Mouse (Mus musculus): ENCODE measurements around the gene Clybl. TPM values are rescaled to one million over a fixed set of nuclear protein-coding genes. Genes with fewer than 3 reads are reported as not detected.

Gene Clybl
- polyA plus RNA-seq, 1 experiment, result 2.0 TPM

DNA sequence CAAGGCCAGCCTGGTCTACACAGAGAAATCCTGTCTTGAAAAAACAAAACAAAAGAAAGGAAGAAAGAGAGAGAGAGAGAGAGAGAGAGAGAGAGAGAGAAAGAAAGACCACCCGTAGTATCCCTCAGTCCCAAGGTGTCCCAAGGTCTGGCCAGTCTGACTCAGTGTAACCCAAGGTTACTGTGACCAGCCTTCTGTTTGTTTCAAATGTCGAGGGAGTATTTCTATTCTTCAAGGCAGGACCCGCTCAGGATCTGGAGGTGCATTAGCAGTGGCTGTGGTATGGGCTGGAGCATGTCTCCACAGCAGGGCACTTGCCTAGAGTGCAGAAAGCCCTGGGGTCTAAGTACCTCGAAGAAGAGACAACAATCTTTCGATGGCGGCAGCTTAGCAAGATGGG, 15.3 kb downstream of the Clybl start:
- Histone ChIP-seq H3K4me3 (ENCODE audit: control insufficient read depth, low read depth, low read length) (no peak overlapping the region), H3K27ac (ENCODE audit: control insufficient read depth, insufficient read depth, low read depth, low read length) (no peak overlapping the region), H3K36me3 (ENCODE audit: control insufficient read depth, insufficient read depth, low read length) (no peaks in the 10 kb centered on the region), H3K27me3 (ENCODE audit: control insufficient read depth, insufficient read depth, low read length) (no peaks in the 10 kb centered on the region), H3K4me1 (ENCODE audit: control insufficient read depth, insufficient read depth, low read length) (no peaks in the 10 kb centered on the region)
- TF ChIP-seq POLR2A (IDR thresholded peaks at IDR 0.05; ENCODE audit: control insufficient read depth, low read depth, low read length) (no peak), CTCF (IDR thresholded peaks at IDR 0.05; ENCODE audit: control insufficient read depth, insufficient read depth, insufficient replicate concordance, low read depth, low read length) (no peak)

DNA sequence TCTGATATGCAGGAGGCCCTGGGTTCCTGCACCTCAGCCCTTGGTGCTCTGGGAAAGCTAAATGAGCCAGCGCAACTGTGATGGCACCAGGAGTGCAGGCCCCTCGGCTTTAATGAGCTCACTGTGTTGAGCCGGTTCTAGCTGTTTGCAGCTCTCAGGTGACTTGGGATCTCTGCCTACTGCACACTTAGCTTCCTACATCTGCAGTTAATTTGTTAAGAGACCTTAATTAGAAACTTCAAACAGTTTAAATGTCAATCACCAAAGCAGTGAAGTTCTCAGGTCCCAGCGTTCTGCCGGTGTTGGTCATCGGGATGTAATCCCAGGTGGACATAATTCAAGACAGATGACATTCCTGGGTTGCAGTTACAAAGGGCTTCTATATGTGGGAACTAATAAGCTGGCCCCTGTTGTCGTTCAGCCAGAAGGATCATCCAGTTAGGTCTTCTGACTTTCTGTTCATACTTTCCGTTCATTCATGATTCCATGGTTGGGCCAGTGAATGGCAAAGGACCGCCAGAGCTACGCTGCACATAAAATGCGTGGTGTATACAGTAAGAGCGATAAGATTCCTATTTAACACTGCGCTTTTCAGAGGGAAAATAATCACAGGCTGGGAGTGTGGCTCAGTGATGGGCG, 18.9 kb downstream of the Clybl start:
- Histone ChIP-seq H3K27me3 (ENCODE audit: control insufficient read depth, insufficient read depth, low read length) (no peaks in the 10 kb centered on the region), H3K4me3 (ENCODE audit: control insufficient read depth, low read depth, low read length) (no peak overlapping the region), H3K27ac (ENCODE audit: control insufficient read depth, insufficient read depth, low read depth, low read length) (no peak overlapping the region), H3K36me3 (ENCODE audit: control insufficient read depth, insufficient read depth, low read length) (no peaks in the 10 kb centered on the region), H3K4me1 (ENCODE audit: control insufficient read depth, insufficient read depth, low read length) (no peaks in the 10 kb centered on the region)
- TF ChIP-seq CTCF (IDR thresholded peaks at IDR 0.05; ENCODE audit: control insufficient read depth, insufficient read depth, insufficient replicate concordance, low read depth, low read length) (no peak), POLR2A (IDR thresholded peaks at IDR 0.05; ENCODE audit: control insufficient read depth, low read depth, low read length) (no peak)

DNA sequence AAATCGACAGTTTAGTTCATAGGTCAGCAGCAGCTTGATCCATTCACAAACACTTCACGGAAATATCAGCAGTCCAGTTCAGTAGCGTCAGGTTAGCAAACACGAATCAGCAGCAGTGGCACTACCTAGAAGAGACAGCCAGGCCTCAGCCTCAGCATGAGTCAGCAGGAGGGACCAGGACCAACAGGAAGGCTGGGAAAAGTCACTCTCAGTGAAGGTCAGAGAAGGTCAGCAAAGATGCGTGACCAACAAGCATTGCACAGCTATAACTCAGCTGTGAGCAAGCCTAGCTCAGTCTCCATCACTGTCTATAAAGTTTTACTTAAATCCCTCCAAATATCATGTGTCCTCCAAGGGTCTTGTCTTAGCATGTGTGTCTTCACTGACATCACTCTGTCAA, 27.7 kb downstream of the Clybl start:
- Histone ChIP-seq H3K36me3 (ENCODE audit: control insufficient read depth, insufficient read depth, low read length) (no peaks in the 10 kb centered on the region), H3K27me3 (ENCODE audit: control insufficient read depth, insufficient read depth, low read length) (no peaks in the 10 kb centered on the region), H3K27ac (ENCODE audit: control insufficient read depth, insufficient read depth, low read depth, low read length) (no peak overlapping the region), H3K4me1 (ENCODE audit: control insufficient read depth, insufficient read depth, low read length) (no peaks in the 10 kb centered on the region), H3K4me3 (ENCODE audit: control insufficient read depth, low read depth, low read length) (no peak overlapping the region)
- no peak for TF ChIP-seq CTCF (IDR thresholded peaks at IDR 0.05; ENCODE audit: control insufficient read depth, insufficient read depth, insufficient replicate concordance, low read depth, low read length)
- TF ChIP-seq POLR2A (IDR thresholded peaks at IDR 0.05; ENCODE audit: control insufficient read depth, low read depth, low read length), result no peak

DNA sequence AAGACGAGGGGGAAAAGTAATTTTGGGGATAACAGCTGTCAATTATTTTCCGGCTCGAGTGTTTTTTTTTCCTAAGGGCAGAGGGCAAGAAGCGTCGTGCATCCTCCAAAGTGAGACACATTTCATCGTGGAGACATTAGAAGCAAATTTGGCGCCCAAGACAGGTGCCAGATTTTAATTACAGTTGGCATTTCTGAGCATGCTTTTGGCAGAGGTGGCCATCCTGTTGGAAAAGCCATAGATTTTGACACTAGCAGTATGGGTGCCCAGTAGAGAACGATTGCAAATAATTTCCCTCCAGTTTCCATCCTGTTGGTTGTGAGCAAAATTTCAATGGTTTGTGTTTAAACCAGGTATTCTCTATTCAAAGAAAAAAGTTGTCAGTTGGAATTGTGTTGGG, 32.1 kb downstream of the Clybl start:
- Histone ChIP-seq H3K4me3 (ENCODE audit: control insufficient read depth, low read depth, low read length) (no peak overlapping the region), H3K27me3 (ENCODE audit: control insufficient read depth, insufficient read depth, low read length) (no peaks in the 10 kb centered on the region), H3K4me1 (ENCODE audit: control insufficient read depth, insufficient read depth, low read length) (no peaks in the 10 kb centered on the region), H3K36me3 (ENCODE audit: control insufficient read depth, insufficient read depth, low read length) (no peaks in the 10 kb centered on the region), H3K27ac (ENCODE audit: control insufficient read depth, insufficient read depth, low read depth, low read length) (no peak overlapping the region)
- TF ChIP-seq POLR2A (IDR thresholded peaks at IDR 0.05; ENCODE audit: control insufficient read depth, low read depth, low read length), result no peak
- TF ChIP-seq CTCF (IDR thresholded peaks at IDR 0.05; ENCODE audit: control insufficient read depth, insufficient read depth, insufficient replicate concordance, low read depth, low read length), result no peak

DNA sequence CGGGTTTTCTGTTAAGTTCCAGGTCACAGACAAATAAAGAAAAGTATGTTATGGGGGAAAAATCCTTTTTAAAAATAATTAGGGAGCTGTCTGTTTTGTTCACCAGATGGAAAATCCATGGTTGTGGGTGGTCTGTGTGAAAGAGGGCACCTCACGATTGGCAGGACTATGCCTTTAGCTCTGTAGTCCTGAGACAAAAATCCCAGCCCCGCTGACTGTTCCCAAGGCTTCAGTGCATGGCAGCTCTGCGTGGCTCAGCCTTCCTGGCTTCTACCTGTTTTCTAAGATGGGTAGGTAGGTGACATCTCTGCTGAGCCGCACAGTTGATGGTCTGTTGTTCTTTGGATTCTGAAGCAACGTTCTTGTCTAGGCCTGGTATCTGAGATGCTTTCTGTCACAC, 32.6 kb downstream of the Clybl start:
- Histone ChIP-seq H3K4me3 (ENCODE audit: control insufficient read depth, low read depth, low read length) (no peak overlapping the region), H3K27me3 (ENCODE audit: control insufficient read depth, insufficient read depth, low read length) (no peaks in the 10 kb centered on the region), H3K36me3 (ENCODE audit: control insufficient read depth, insufficient read depth, low read length) (no peaks in the 10 kb centered on the region), H3K4me1 (ENCODE audit: control insufficient read depth, insufficient read depth, low read length) (no peaks in the 10 kb centered on the region), H3K27ac (ENCODE audit: control insufficient read depth, insufficient read depth, low read depth, low read length) (no peak overlapping the region)
- TF ChIP-seq POLR2A (IDR thresholded peaks at IDR 0.05; ENCODE audit: control insufficient read depth, low read depth, low read length) (no peak), CTCF (IDR thresholded peaks at IDR 0.05; ENCODE audit: control insufficient read depth, insufficient read depth, insufficient replicate concordance, low read depth, low read length) (no peak)

DNA sequence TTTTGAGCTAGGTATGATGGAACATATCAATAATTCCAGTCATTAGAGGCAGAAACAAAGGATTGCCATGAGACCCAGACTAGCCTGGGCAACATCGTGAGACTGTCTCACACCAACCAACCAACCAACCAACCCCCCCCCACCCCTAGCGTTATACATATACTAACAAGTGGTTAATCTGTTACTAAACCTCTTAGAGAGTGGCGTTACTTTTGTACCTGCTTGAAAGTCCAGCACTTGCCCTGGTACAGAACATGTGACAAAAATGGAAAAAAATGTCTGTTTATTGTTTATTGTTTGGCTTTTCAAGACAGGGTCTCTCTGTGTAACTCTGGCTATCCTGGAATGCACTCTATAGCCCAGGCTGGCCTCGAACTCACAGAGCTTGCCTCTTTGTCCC, 35.7 kb downstream of the Clybl start:
- TF ChIP-seq CTCF (IDR thresholded peaks at IDR 0.05; ENCODE audit: control insufficient read depth, insufficient read depth, insufficient replicate concordance, low read depth, low read length), result no peak
- TF ChIP-seq POLR2A (IDR thresholded peaks at IDR 0.05; ENCODE audit: control insufficient read depth, low read depth, low read length), result no peak
- no peaks in the 10 kb centered on the region for H3K36me3 ChIP-seq (ENCODE audit: control insufficient read depth, insufficient read depth, low read length)
- H3K4me3 ChIP-seq (ENCODE audit: control insufficient read depth, low read depth, low read length), result no peak overlapping the region
- H3K4me1 ChIP-seq (ENCODE audit: control insufficient read depth, insufficient read depth, low read length), result no peaks in the 10 kb centered on the region
- no peak overlapping the region for H3K27ac ChIP-seq (ENCODE audit: control insufficient read depth, insufficient read depth, low read depth, low read length)
- no peaks in the 10 kb centered on the region for H3K27me3 ChIP-seq (ENCODE audit: control insufficient read depth, insufficient read depth, low read length)

DNA sequence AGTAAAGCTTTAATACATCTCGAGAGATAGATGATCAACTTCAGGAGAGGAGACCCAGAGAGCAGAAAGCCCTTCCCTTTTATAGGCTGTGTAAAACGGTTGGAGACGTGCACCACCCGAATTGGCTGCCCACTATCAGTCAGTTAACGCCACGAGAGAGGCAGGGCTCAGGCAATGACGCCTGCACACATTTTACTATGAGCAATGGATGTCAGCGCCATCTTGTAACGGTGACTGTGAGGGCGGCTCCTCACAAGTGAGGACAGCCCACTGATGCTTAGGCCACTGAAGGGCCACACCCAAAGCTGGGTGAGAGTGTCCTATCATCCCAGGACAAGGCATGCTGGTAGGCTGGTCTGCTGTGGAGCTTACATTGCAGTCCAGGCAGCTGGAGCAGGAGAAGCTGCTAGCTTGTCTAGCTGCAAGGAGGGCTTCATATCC, 41.5 kb downstream of the Clybl start:
- Histone ChIP-seq H3K36me3 (ENCODE audit: control insufficient read depth, insufficient read depth, low read length) (no peaks in the 10 kb centered on the region), H3K27ac (ENCODE audit: control insufficient read depth, insufficient read depth, low read depth, low read length) (no peak overlapping the region; the same call in 1 of the 2 replicates), H3K4me3 (ENCODE audit: control insufficient read depth, low read depth, low read length) (no peak overlapping the region; the same call in 1 of the 2 replicates), H3K4me1 (ENCODE audit: control insufficient read depth, insufficient read depth, low read length) (peaks cover 9% of the 10 kb centered on the region), H3K27me3 (ENCODE audit: control insufficient read depth, insufficient read depth, low read length) (no peaks in the 10 kb centered on the region)
- TF ChIP-seq CTCF (IDR thresholded peaks at IDR 0.05; ENCODE audit: control insufficient read depth, insufficient read depth, insufficient replicate concordance, low read depth, low read length), result no peak
- no peak for TF ChIP-seq POLR2A (IDR thresholded peaks at IDR 0.05; ENCODE audit: control insufficient read depth, low read depth, low read length)

Measured in testis, adult 2 months (tissue).